Mouse (Mus musculus): Measurements from ENCODE around the gene Mapkapk2. TPM values are rescaled to one million over a fixed set of nuclear protein-coding genes. Genes with fewer than 3 reads are reported as not detected.

The Mapkapk2 gene
- polyA plus RNA-seq, 1 experiment from 2014 or later: 25.7 TPM

- H3K9ac ChIP-seq: peak overlapping the region; percentile 93; the same call in 1 of the 2 replicates
- peaks cover 56% of the 10 kb centered on the region for H3K4me1 ChIP-seq
- peaks cover 8% of the 10 kb centered on the region; the same call in 1 of the 2 replicates for H3K9me3 ChIP-seq (replicated peaks)
- H3K27me3 ChIP-seq (replicated peaks): no peaks in the 10 kb centered on the region
- H3K4me2 ChIP-seq: peak overlapping the region; percentile 88
- H3K27ac ChIP-seq: peak overlapping the region; percentile 88
- peaks cover 58% of the 10 kb centered on the region for H3K36me3 ChIP-seq
- WGBS (ENCODE audit: insufficient replicate concordance): 85% methylated on average over 6 of the region's 6 CpGs
- ATAC-seq: no peak
- peak overlapping the region; percentile 97 for H3K4me3 ChIP-seq
Observed at GRCm38 (mm10) chr1:131134231-131134630, 36.6 kb upstream of the Mapkapk2 start.

DNA sequence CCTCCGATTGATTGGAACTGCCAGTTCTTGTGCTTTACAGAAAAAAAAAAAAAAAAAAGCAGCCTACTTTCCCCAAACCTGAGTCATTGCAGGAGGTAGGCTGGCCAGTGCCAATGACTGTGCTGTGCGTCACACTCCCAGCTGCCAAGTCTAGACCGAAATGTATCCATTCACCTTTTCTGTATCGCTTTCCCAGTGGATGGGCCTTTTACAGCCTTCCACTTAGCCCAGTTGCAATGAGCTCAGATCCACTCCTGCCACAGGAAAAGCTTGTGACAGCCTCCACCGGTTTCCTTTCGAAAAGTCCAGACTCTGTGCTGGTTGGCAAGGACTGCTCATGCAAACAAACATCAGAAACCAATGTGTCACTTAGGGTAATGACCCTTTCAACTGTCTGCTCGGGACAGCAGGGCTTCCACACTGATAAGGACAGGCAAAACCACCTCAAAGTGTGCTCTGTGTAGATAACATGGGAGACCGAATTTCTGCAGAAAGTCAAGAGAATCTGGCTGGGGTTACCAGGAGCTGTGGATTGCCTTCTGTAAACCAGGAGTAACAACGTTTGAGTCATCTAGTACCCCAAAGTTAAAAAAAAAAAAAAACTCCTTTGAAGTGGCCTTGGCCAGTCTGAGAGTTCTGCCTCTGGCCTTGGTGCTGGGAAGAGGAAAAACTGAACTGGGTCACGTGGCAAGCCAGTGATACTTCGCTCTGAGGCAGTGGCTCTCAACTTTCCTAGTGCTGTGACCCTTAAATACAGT is 28.5 kb upstream of the Mapkapk2 start:
- peak overlapping the region; percentile 99 for H3K27ac ChIP-seq
- peak overlapping the region; percentile 51 for H3K4me3 ChIP-seq
- H3K9me3 ChIP-seq (replicated peaks): peaks cover 13% of the 10 kb centered on the region; the same call in 1 of the 2 replicates
- H3K4me2 ChIP-seq: peak overlapping the region; percentile 71
- H3K4me1 ChIP-seq: peaks cover 63% of the 10 kb centered on the region
- H3K9ac ChIP-seq: peak overlapping the region; percentile 67
- H3K27me3 ChIP-seq (replicated peaks): peaks cover 7% of the 10 kb centered on the region; the same call in 1 of the 2 replicates
- ATAC-seq: peak; percentile 97
- 9% methylated on average over 11 of the region's 11 CpGs for WGBS (ENCODE audit: insufficient replicate concordance)
- H3K36me3 ChIP-seq: peaks cover 45% of the 10 kb centered on the region

DNA sequence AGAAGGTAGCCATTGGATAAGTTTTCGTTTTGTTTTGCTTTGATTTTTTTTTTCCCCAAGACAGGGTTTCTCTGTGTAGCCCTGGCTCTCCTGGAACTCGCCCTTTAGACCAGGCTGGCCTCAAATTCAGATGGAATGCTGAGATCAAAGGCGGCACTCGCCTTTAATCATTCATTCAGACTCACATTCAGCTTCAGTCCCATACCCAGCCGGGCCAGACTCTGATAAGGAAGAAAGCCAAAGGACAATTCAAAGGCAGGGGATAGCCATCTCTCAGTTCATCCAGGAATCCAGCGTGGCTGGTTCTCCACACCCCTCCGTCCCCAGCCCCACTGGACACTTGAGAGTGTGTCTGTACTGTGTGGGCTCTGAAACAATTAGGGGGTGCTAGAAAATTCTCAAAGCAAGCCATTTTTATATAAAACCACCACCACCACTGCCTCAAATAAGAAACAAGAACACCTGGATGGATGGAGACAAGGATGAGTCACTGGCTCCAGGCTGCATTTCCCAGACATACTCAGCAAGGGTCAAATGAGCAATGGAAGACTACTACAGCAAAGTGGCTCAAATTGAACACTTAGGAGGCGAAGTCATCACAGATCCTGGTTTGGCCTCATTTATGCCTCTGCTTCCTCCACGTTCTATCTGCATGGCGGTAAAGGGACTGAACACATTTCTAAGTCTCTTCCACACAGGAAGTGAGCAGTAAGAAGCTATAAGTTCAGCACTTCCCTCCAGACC is 26.1 kb upstream of the Mapkapk2 start:
- Histone ChIP-seq H3K4me1 (peaks cover 61% of the 10 kb centered on the region), H3K36me3 (peaks cover 20% of the 10 kb centered on the region), H3K27ac (no peak overlapping the region), H3K4me3 (no peak overlapping the region), H3K4me2 (no peak overlapping the region), H3K9ac (no peak overlapping the region), H3K9me3 (replicated peaks) (no peaks in the 10 kb centered on the region), H3K27me3 (replicated peaks) (peaks cover 7% of the 10 kb centered on the region; the same call in 1 of the 2 replicates)
- WGBS (ENCODE audit: insufficient replicate concordance): 59% methylated on average over 10 of the region's 10 CpGs
- ATAC-seq: no peak

GRCm38 (mm10) chr1:131121987-131122386 is 24.4 kb upstream of the Mapkapk2 start:
- Histone ChIP-seq H3K9ac (no peak overlapping the region), H3K4me2 (no peak overlapping the region), H3K9me3 (replicated peaks) (no peaks in the 10 kb centered on the region), H3K4me1 (peaks cover 53% of the 10 kb centered on the region), H3K27ac (no peak overlapping the region), H3K4me3 (no peak overlapping the region), H3K27me3 (replicated peaks) (peaks cover 7% of the 10 kb centered on the region; the same call in 1 of the 2 replicates), H3K36me3 (peaks cover 3% of the 10 kb centered on the region)
- WGBS (ENCODE audit: insufficient replicate concordance): 23% methylated on average over 3 of the region's 3 CpGs
- ATAC-seq: no peak

DNA sequence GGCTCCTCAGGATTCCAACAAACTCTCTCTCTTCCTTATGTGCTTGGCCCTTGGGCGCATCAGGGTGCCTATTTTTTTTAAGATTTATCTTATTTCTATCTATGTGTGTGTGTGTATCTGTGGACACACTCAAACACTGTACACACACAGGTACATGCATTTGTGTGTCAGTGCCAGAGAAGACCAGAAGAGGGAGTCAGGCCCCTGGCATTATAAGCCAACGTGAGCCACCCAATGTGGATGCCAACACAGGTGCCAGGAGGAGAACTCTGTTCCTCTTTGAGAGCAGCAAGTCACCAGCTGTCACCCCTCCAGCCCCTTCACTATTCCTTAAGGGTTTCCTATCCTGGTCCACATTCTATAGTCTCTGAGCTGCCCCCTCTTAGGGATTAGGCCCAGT is 21.4 kb upstream of the Mapkapk2 start:
- Histone ChIP-seq H3K9ac (no peak overlapping the region), H3K4me2 (no peak overlapping the region), H3K27me3 (replicated peaks) (peaks cover 21% of the 10 kb centered on the region), H3K27ac (no peak overlapping the region), H3K9me3 (replicated peaks) (no peaks in the 10 kb centered on the region), H3K36me3 (no peaks in the 10 kb centered on the region), H3K4me3 (no peak overlapping the region), H3K4me1 (peaks cover 28% of the 10 kb centered on the region)
- 42% methylated on average over 2 of the region's 2 CpGs for WGBS (ENCODE audit: insufficient replicate concordance)
- ATAC-seq: peak; percentile 49

DNA sequence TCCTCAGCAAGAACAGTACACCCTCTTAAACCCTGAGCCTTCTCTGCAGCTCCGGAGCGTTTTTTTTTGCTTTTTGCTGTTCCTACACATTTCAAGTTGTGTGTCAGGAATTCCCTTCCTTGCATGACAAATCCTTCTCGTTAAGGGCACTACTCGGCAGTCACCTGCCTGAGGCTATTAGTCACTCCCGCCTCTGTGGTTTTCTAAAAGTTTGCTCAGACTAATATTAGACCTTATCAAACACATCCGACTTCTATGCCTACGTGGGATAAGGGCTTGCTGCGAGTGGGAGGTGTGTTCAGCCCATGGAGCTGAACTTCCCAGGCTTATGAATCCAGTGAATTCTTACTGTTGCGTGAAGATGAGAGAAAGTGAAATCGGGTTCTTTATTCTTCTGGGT is 20.9 kb upstream of the Mapkapk2 start:
- Histone ChIP-seq H3K36me3 (no peaks in the 10 kb centered on the region), H3K9me3 (replicated peaks) (no peaks in the 10 kb centered on the region), H3K27me3 (replicated peaks) (peaks cover 24% of the 10 kb centered on the region), H3K27ac (no peak overlapping the region), H3K4me3 (no peak overlapping the region), H3K4me2 (no peak overlapping the region), H3K4me1 (peaks cover 23% of the 10 kb centered on the region), H3K9ac (no peak overlapping the region)
- ATAC-seq: no peak
- WGBS (ENCODE audit: insufficient replicate concordance): 39% methylated on average over 10 of the region's 10 CpGs

- Histone ChIP-seq H3K4me3 (no peak overlapping the region), H3K27ac (no peak overlapping the region), H3K36me3 (no peaks in the 10 kb centered on the region), H3K27me3 (replicated peaks) (peaks cover 16% of the 10 kb centered on the region), H3K4me1 (peaks cover 16% of the 10 kb centered on the region), H3K9me3 (replicated peaks) (no peaks in the 10 kb centered on the region), H3K4me2 (no peak overlapping the region), H3K9ac (no peak overlapping the region)
- no peak for ATAC-seq
- WGBS (ENCODE audit: insufficient replicate concordance): 39% methylated on average over 13 of the region's 13 CpGs
Observed at GRCm38 (mm10) chr1:131116430-131117011, 18.9 kb upstream of the Mapkapk2 start.

GRCm38 (mm10) chr1:131115932-131116331 is 18.3 kb upstream of the Mapkapk2 start:
- 8% methylated on average over 6 of the region's 6 CpGs for WGBS (ENCODE audit: insufficient replicate concordance)
- Histone ChIP-seq H3K27me3 (replicated peaks) (peaks cover 16% of the 10 kb centered on the region), H3K4me1 (peaks cover 16% of the 10 kb centered on the region), H3K4me2 (no peak overlapping the region), H3K9me3 (replicated peaks) (no peaks in the 10 kb centered on the region), H3K9ac (no peak overlapping the region), H3K4me3 (no peak overlapping the region), H3K36me3 (no peaks in the 10 kb centered on the region), H3K27ac (no peak overlapping the region)
- peak; percentile 42; the same call in 1 of the 2 replicates for ATAC-seq

GRCm38 (mm10) chr1:131112576-131112975 is 14.9 kb upstream of the Mapkapk2 start:
- ATAC-seq: no peak
- peaks cover 5% of the 10 kb centered on the region; the same call in 1 of the 2 replicates for H3K4me1 ChIP-seq
- peaks cover 16% of the 10 kb centered on the region for H3K27me3 ChIP-seq (replicated peaks)
- no peak overlapping the region for H3K4me2 ChIP-seq
- no peak overlapping the region for H3K9ac ChIP-seq
- no peaks in the 10 kb centered on the region for H3K36me3 ChIP-seq
- WGBS (ENCODE audit: insufficient replicate concordance): 45% methylated on average over 6 of the region's 6 CpGs
- no peaks in the 10 kb centered on the region for H3K9me3 ChIP-seq (replicated peaks)
- no peak overlapping the region for H3K27ac ChIP-seq
- no peak overlapping the region for H3K4me3 ChIP-seq

- no peak overlapping the region for H3K4me2 ChIP-seq
- no peak overlapping the region for H3K9ac ChIP-seq
- H3K4me1 ChIP-seq: no peaks in the 10 kb centered on the region
- no peak overlapping the region for H3K27ac ChIP-seq
- 37% methylated on average over 12 of the region's 12 CpGs for WGBS (ENCODE audit: insufficient replicate concordance)
- peaks cover 16% of the 10 kb centered on the region for H3K27me3 ChIP-seq (replicated peaks)
- no peaks in the 10 kb centered on the region for H3K36me3 ChIP-seq
- no peaks in the 10 kb centered on the region for H3K9me3 ChIP-seq (replicated peaks)
- H3K4me3 ChIP-seq: no peak overlapping the region
- no peak for ATAC-seq
Observed at GRCm38 (mm10) chr1:131110525-131111106, 13.0 kb upstream of the Mapkapk2 start.

DNA sequence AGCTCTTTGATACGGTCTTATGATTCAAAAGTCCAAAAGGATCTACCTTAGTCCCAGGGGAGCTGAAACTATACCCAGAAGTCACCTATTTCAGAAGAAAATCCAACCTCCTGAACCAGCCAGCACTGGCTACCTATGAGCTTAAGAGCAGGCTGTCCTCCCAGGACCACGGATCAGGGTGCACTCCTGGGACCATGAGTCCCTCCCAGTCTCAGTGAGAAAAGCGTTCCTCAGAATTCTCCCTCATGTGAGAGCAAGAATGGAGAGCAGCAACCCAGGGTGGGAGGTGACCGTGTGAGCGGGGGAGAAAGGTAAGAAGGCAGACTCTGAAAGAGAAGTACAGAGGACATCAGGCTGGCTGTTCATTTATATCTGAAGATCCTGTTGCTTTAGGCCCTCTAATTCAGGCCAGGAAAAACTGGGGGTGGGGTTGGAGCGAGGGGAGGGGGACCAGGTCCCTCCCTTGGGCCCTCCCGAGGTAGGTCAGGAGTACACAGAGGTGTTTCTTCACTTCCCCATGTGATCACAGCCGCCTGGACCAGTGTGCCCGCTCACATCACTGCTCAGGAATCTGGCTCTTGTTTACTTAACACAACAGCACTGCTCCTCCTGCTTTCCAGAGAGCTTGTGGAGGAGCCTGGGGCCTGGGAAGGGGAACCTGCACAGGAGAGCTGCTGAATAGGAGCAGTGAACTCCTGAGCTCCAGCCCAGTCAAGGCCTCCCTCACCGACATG is 10.1 kb upstream of the Mapkapk2 start:
- Histone ChIP-seq H3K4me2 (no peak overlapping the region), H3K9ac (no peak overlapping the region), H3K4me1 (peaks cover 13% of the 10 kb centered on the region), H3K27ac (no peak overlapping the region), H3K9me3 (replicated peaks) (no peaks in the 10 kb centered on the region), H3K27me3 (replicated peaks) (peaks cover 4% of the 10 kb centered on the region; the same call in 1 of the 2 replicates), H3K4me3 (no peak overlapping the region), H3K36me3 (no peaks in the 10 kb centered on the region)
- 72% methylated on average over 10 of the region's 10 CpGs for WGBS (ENCODE audit: insufficient replicate concordance)
- ATAC-seq: peak; percentile 46

Measured in liver, embryonic 12.5 days (tissue).